Mouse (Mus musculus) layer of hippocampus, postnatal 14 days (tissue): Measurements from ENCODE around the gene Fignl2. TPM values are rescaled to one million over a fixed set of nuclear protein-coding genes. Genes with fewer than 3 reads are reported as not detected.

Source experiments
- DNase-seq, 2 experiments: peaks; one replicate each; pipeline ENCODE4 v3.0.0; 2021 to 2022; ENCODE audit warnings: low spot score in 2 of 2, mixed read lengths in 1 of 2
- total RNA-seq, 2 experiments: library from RNA; stranded (reverse); gene quantifications; 2 replicates each; pipeline ENCODE4 v1.2.3; 2021

Fignl2 gene
- total RNA-seq, 2 experiments from 2014 or later: 1.1 to 1.2 TPM

DNA sequence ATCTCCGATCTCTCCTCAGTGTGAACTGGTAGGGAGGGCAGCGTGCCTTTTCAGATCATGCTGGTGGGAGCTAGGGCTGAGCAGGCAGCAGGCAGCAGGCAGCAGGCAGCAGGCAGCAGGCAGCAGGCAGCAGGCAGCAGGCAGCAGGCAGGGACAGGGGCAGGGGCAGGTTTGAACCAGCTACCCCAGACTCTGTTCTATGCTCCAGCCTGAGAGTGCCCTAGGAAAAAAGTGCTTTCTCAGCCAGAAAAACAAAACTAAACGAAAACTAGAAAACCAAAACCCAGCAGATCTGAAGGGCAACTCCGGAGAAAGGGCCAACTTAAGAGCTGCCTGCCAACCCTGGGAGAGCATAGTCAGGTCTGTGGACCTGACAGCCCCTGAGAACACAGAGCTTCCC is 9.7 kb downstream of the Fignl2 start:
- no peak for DNase-seq

GRCm38 (mm10) chr15:101068029-101068428 is 10.3 kb downstream of the Fignl2 start:
- no peak for DNase-seq

- DNase-seq: no peak
Measured at GRCm38 (mm10) chr15:101066920-101067696, 11.3 kb downstream of the Fignl2 start.

DNA sequence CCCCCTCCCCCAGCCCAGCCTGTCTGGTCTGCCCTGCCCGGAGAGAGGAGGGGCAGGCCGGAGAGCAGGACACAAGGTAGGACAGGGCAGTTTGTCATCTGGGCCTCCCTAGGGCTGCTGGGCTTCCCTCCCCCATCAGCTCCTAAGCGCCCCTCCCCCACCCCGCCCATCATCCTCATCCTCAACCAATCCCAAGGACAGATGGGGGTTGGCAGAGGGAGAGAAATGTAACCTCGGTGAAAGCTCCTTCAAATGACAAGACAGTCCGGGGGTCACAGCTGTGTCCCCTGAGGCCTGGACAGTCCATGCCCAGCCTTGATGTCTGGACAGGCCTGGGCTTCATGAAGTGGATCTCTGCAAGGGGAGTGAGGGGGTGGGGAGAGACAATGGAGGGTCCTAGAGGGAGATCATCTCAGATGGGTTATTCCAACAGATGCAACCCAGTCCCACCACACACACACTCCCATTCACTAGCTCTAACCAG is 12.0 kb downstream of the Fignl2 start:
- no peak for DNase-seq

GRCm38 (mm10) chr15:101065069-101065468 is 13.3 kb downstream of the Fignl2 start:
- DNase-seq: no peak

DNA sequence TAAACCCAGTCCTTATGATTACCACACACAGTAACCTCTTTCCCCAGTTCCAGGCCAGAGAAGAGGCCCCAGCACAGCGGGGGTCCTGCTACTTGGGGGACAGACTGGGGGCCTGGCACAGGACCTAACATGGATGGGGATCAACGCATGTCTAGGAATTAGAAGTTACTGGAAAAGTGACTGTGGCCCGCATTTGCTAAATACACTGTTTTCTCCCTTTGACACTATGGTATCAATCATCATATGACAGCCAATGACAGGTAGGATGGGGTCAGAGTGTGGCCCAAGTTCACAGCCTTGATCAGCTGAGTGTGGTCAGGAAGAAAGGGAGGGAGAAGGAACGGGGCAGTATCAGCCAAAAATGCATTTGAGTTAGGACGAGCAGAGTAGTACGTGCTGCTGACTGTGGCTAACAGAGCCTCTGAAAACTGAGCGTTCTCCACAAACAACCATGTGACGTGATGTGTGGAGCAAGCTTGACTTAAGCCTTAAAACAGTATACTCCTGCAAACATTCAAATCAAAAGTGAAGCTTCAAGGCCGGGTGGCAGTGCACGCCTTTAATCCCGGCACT is 18.0 kb downstream of the Fignl2 start:
- no peak for DNase-seq

DNA sequence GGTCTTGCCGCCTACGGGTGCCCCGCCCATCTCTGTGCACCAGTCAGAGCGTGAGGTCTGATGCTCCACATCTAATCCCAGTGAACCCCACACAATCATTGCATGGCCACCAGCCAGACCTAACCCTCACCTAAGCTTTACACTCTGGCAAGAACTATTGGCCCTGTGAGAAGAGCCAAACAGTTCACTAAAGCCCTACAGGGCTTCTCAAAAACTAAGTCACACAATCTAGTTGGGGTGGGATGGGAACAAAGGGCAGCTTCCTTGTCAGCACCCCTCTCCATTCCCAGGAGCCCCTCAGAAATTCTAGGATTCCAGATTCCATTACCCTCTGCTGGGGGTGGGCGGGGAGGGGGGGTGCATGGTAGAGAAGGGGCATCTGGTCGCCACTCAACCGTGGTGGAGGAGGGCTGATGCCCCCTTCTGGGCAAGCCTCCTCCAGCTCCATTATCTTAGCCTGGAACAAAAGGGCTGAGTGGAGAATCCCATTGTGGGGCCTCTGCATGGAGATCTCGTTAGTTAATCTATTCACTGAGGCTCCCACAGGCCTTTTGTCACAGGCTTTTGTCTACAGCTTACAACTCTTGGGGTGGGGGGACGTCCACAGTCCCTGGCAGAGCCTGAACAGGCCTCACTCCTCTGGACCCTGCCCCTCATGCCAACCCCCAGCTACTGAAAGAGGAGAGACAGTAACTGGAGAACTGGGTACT is 18.6 kb downstream of the Fignl2 start:
- no peak for DNase-seq

GRCm38 (mm10) chr15:101056225-101056624 is 22.1 kb downstream of the Fignl2 start:
- DNase-seq: peak; percentile 49 to 62

- DNase-seq: no peak
Measured at GRCm38 (mm10) chr15:101054541-101054940, 23.8 kb downstream of the Fignl2 start.

DNA sequence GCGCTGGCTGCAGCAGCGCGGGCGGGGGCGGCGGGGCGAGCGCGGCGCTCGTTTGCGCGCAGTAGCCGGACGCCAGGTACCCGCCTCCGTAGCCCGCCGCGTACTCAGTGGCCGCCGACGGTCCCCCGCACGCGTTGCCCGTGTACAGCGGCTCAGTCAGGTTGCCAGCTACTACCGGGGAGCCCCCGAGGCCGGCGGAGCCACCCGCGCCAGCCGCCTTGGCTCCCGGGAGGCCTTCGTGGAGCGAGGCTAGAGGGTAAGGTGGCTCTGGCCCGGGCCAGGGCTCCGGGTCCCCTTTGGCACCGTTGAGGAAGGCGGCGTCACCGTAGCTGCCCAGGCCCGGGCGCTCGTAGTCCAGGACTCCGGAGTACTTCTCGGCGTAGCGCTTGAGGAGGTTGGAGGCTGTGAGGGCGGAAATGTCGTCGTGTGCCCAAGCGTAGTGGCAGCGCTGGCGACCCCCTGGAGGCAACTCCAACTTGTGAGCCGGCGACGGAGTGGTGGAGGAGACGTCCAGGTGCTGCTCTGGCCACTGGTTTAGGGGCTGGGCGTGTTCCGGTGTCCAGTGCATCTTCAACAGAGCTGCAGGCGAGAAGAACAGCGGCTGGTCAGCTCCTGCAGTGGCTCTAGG is 24.4 kb downstream of the Fignl2 start:
- DNase-seq: no peak

- DNase-seq: no peak
Measured at GRCm38 (mm10) chr15:101052560-101053501, 25.5 kb downstream of the Fignl2 start.

GRCm38 (mm10) chr15:101051869-101052268 is 26.5 kb downstream of the Fignl2 start:
- DNase-seq: no peak

DNA sequence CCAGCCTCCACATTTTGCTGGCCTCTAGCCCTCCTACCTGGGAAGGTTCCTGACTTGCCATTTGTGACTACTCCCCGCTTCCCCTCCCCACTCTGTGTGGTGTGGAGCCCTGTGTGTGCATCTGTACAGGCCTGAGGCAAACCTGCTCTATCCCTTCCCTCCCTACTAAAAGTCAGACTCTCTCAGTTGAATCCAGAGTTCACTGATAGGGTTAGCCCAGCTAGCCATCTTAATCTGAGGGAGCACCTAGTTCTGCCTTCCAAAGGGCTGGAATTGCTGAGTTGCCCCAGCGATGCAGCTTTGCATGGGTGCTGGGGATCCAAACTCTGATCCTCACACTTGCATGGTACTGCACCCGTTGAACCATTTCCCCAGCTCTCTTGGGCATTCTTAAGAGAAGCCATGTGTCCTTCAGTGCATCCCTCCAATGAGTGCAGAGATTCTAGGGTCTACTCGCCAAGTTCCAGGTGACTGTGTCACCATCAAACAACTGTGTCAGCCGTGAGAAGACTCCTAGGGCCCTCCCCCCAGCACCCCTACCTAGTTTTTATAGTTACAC is 29.9 kb downstream of the Fignl2 start:
- DNase-seq: no peak

- no peak for DNase-seq
Measured at GRCm38 (mm10) chr15:101047194-101047555, 31.2 kb downstream of the Fignl2 start, which contains the start of gene Gm47841. Gm47841 (minus strand) TSS chr15:101047397.

- peak in 1 of 2 experiments; percentile 31 for DNase-seq
Measured at GRCm38 (mm10) chr15:101046527-101047193, 31.7 kb downstream of the Fignl2 start.

GRCm38 (mm10) chr15:101046039-101046526 is 32.3 kb downstream of the Fignl2 start:
- DNase-seq: no peak

DNA sequence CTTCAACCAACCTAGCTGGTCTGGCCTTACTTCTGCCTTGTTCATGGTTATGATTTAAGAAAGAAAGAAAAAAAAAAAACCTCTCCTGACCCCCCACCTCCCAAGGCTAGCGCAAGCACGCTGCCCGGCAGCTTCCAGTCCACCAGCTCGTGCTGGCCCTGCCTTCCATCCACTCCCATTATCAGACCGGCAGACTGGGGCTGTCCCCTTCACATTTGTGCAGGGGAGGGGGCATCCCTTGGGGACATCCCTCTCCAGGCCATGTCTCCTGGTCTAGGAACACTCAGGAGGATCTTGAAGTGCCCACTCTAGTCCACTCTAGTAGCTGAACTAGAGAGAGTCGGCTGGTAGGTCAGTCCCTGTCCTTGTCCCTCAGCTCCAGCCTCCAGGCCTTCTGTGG is 33.8 kb downstream of the Fignl2 start:
- DNase-seq: no peak

DNA sequence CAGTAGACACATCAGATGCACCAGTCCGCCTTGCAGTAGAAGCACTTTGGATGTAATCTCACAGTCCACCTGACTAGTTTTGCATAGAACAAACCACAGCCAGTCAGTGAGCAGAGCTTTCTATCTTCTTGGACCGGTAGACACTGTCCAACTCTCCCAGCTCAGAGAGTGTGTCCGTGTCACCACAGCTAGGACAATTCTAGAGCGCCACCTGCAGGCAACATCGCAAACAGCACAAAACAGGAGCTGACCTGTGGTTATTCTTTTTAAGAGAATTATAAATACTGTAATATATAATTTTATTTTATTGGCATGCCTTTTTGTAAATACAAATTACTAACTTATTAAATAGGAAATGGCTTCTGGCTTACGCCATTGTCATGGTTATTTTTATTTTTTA is 35.8 kb downstream of the Fignl2 start:
- DNase-seq: peak; percentile 61 to 72

- DNase-seq: no peak
Measured at GRCm38 (mm10) chr15:101041966-101042365, 36.4 kb downstream of the Fignl2 start.
